Mouse (Mus musculus) myocyte (in vitro differentiated cells): Measurements from ENCODE around the gene Dlg2.

ENCODE experiments used
- E2F4 ChIP-seq: IDR thresholded peaks from one replicate; pipeline ENCODE4 v1.6.1; 2011; ENCODE audit warnings: mild to moderate bottlenecking, control low read depth, moderate library complexity; ENCODE audit not compliant: insufficient read depth
- POLR2A ChIP-seq: IDR thresholded peaks from one replicate; pipeline ENCODE4 v1.6.1; 2011; ENCODE audit warnings: low read depth, mild to moderate bottlenecking, control low read depth, moderate library complexity; ENCODE audit not compliant: insufficient read length
- POLR2AphosphoS2 ChIP-seq: IDR thresholded peaks from one replicate; pipeline ENCODE4 v1.6.1; 2011; ENCODE audit warnings: low read depth, control low read depth; ENCODE audit not compliant: insufficient read length
- USF1 ChIP-seq: IDR thresholded peaks from one replicate; pipeline ENCODE4 v1.6.1; 2011; ENCODE audit warnings: low read depth, mild to moderate bottlenecking, control low read depth, moderate library complexity

GRCm38 (mm10) chr7:91516225-91516624, 1039.8 kb downstream of the Dlg2 start:
- TF ChIP-seq USF1 (no peak), POLR2AphosphoS2 (no peak), E2F4 (no peak), POLR2A (no peak)
